Mouse (Mus musculus): ENCODE data around the gene Fastkd1.

DNA sequence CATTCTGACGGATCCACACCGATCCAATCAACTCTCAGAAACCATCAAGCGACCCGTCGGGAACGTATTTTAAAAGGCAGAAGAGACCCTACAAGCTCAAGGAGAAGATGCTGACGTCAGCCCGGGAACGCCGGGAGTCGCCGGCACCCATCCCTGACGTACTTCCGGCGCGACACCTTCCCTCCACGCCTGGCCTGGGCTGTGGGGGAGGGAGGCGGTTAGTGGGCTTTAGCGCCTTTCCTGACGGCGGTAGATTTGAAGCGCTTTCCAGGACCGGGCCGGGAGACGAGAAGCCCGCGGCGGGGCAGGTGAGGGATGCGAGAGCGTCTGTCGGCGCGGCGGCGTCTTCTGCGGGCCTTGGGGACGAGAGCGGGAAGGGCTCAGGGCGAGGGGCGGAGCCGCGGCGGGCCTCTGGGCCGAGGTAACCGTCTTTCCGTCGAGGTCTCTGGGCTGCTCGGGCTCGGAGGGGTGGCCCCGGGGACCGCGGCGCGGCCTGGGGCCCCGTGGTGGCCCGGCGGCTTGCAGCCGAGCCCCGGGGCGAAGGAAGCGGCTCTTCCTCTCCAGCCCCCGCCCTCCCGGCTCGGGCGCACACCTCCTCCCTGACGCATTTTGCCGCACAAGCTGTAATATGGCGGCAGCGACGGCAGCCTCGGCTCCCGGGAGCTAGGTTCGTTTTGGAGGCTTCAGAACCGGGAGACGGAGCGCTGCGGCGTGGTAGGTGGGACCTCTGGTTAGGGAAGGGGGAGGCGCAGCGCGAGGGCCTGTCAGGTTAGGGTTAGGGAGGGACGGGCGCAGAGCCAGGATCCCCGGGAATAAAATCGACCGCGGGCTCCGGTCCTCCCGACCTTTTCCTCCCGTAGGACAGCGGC, 9.6 kb upstream of the Fastkd1 start:
- TF ChIP-seq POLR2A (IDR thresholded peaks at IDR 0.05; ENCODE audit: control insufficient read depth, extremely low read depth, insufficient read depth, low read length, poor library complexity) (0 out of 2 replicates have a peak, but pooled peaks have one; percentile 35), CTCF (IDR thresholded peaks at IDR 0.05; ENCODE audit: borderline replicate concordance, control insufficient read depth, extremely low read depth, insufficient read depth, low read length, poor library complexity) (0 out of 2 replicates have a peak, but pooled peaks have one; percentile 21)
